Mouse (Mus musculus) retina, embryonic 14.5 days (tissue): Measurements from ENCODE around the gene P4ha2.

ENCODE experiments used
- DNase-seq: peaks from one replicate; pipeline ENCODE4 v3.0.0-alpha.2; 2015; ENCODE audit warnings: low spot score

The P4ha2 gene

GRCm38 (mm10) chr11:54107239-54107638 is 7.3 kb downstream of the P4ha2 start:
- DNase-seq, result no peak

GRCm38 (mm10) chr11:54108131-54108530 is 8.2 kb downstream of the P4ha2 start:
- DNase-seq, result no peak

DNA sequence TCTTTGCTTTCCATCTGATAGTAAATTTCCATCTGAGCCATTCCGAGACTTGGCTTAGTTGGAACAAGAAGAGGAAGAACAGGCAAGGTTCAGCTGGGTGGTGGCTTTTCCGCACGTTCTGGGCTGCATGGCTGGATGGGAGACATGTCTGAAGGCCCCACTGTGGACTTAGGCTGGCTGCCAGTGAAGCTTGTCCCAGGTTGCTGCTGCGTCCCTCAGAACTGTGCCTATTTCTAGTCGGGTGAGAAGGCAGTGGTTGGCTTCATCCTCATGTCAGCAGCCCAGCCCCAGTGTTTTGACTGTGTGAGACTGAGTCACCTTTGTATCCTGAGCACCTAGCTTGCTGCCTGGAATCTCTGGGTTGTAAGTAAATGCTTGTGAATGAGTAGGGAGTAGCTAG is 9.0 kb downstream of the P4ha2 start:
- no peak for DNase-seq

GRCm38 (mm10) chr11:54111291-54111690 is 11.4 kb downstream of the P4ha2 start:
- DNase-seq, result no peak

GRCm38 (mm10) chr11:54111976-54112741 is 12.3 kb downstream of the P4ha2 start:
- peak; percentile 52 for DNase-seq

DNA sequence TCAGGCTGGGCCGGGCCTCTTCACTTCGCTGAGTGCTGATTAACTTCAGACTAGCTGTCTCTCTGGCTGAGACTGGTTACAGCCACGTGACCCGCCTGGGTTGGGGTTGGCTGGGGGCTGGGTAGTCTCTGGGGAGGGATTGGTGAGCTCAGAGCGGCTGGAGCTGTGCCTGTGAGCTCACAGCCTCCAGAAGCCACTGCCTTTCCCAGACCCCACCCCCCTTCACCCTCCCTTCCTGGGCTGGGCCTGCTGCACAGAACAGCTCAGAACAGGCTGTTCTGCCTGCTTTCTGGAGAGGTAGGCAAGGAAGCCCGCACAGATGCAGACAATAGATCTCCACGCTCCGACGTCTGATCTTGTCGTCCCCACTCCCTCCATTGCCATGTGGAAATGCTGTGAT is 13.0 kb downstream of the P4ha2 start:
- peak; percentile 90 for DNase-seq

DNA sequence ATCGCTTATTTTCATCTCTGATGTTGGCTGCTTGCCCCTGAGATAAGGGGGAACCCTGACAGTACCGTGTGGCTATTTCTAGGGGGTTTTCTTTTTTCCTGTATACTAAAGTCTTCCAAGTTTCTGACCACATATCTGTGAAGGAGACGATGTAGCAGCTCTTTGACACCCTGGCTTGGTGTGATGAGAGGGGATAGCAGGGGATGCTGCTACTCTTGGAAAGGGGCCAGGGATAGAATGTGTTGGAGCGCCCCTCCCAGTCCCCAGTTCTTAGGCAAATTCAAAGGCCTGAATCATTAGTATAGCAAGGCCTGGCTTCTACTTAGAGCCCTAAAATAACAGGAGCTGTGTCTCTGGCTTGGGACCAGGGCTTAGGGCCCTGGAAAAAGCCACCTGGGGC is 13.5 kb downstream of the P4ha2 start:
- DNase-seq, result no peak

GRCm38 (mm10) chr11:54114746-54115145 is 14.9 kb downstream of the P4ha2 start:
- no peak for DNase-seq

GRCm38 (mm10) chr11:54115301-54115700 is 15.4 kb downstream of the P4ha2 start:
- DNase-seq, result no peak

- no peak for DNase-seq
Measured at GRCm38 (mm10) chr11:54115911-54116310, 16.0 kb downstream of the P4ha2 start.

- DNase-seq, result no peak
Measured at GRCm38 (mm10) chr11:54116406-54116805, 16.5 kb downstream of the P4ha2 start.

- DNase-seq, result no peak
Measured at GRCm38 (mm10) chr11:54117096-54117495, 17.2 kb downstream of the P4ha2 start.

- DNase-seq, result no peak
Measured at GRCm38 (mm10) chr11:54119126-54119525, 19.2 kb downstream of the P4ha2 start.

DNA sequence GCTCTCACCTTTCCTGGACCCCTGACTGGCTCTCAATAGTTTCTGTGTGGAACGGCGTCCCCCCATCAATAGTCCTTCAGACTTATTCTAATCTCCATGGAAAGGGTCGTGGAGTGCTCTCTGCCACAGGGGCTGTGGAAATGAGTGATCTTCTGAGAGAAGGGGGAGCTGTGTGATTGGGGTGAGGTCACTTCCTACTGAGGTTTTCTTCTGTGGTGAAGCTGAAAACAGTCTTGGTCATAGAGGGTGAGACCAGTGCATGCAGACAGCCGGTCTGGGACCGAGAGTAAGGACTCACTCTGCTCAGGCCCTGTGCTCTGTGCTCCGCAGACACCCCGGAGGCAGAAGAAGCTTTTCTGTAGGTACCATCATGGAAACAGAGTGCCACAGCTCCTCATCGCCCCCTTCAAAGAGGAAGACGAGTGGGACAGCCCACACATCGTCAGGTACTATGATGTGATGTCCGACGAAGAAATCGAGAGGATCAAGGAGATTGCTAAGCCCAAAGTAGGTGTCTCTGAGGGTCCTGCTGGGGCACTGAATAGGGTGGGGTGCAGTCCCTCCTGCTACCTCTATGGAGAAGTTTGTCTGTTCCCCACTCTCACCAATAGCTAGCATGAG is 20.0 kb downstream of the P4ha2 start:
- DNase-seq, result no peak

DNA sequence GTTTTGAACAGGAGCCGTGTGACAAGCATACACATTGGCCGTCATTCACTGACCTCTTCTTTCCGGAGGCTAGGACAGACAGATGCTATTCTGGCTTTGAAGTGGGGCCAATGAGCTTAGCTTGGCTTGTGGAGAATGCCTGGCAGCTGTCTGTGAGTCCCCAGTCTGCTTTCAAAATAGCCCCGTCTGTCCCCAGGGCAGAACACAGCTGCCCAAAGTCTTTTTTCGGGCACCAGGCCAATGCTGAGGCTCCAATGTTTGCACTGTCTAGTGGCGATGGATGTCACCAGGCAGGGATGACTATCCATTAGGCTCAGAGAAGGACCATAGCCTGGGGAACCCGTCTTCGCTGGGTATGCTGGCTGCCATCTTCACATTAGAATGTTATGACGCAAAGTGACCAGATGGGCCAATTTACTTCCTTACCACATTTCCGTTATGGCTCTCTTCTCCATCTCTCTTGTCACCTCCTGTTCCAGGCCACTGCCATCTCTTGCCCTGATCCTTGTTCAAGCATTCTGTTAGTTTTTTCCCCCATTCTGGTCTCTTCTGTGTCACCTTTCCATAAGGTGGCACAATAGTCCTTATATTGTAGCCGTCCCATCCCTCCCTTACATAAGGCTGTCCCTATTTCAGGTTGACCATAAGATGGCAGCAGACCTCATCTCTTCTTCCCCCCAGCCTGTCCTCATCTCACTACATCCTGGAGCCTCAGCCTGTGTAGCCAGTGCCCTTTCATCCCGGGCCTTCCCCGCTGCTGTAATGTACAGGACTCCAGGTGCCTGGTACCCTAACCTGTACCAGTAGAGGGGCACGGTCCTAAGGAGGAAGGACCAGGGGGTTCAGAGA is 22.7 kb downstream of the P4ha2 start:
- peak; percentile 47 for DNase-seq

DNA sequence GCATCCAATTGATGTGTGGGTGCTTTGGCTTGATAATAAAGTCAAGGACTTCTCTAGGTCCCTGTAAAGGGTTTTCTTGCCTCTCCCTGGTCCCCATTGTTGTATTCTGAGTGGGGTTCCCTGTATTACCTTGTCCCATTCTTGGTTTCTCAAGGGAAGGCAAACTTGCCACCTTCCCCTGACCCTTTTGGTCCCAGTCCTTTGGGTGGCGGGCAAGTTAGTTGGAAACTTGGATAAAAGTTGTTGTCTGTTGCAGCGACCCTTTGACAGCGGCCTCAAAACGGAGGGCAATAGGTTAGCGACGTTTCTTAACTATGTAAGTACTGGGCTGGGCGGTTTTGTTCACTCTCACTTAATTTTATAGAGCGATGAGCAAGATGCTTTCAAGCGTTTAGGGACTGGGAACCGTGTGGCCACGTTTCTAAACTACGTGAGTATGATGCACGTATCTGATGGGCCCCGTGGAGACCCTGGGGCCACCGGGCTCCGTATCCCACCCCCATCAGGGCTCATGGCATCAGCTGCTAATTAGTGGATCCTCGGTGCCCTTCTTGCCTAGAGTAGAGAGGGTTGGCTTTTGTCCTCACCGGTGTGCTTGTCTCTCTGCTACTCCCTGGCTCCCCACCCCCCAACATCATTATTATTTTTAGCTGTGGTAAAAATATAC is 26.2 kb downstream of the P4ha2 start:
- no peak for DNase-seq

- DNase-seq, result no peak
Measured at GRCm38 (mm10) chr11:54126654-54127374, 26.9 kb downstream of the P4ha2 start.

DNA sequence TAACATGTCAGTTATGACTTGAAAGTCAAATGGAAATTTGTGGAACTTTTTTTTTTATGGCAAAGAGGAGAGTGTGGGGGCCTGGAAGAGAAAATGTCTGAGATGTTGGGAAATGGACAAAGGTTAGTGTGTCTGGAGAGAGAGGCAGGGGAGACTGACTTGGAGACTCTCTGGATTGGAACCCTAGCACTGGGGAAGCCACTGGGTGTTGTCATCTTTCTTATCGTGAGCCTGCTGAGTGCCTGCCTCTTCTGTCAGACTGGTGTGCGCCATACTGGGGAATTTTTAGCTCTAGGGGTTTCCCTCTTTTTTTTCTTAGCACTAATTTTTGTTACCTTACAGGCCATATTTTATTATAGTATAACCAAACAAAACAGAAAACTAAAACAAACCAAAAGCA is 27.5 kb downstream of the P4ha2 start:
- no peak for DNase-seq

- no peak for DNase-seq
Measured at GRCm38 (mm10) chr11:54129955-54130354, 30.1 kb downstream of the P4ha2 start.

GRCm38 (mm10) chr11:54130721-54131120 is 30.8 kb downstream of the P4ha2 start:
- no peak for DNase-seq

DNA sequence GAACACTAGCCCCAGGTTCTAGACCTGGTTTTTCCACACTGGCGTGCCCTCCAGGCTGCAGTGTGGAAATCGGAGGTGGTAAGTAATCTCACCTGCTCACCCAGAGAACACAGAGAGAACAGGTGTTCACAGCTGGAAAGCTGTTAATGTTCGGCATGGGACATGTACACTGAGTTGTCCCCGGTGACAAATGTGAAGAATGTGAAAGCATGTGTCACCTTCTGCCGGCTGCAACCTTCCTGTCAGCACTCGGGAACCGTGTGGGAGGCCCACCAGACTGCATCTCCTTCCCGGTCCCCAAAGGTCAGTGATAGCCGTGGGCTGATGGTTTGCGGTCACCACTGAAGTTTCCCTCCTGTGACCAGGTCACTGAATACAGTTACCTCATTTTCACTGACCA is 32.4 kb downstream of the P4ha2 start:
- DNase-seq, result no peak

- DNase-seq, result no peak
Measured at GRCm38 (mm10) chr11:54134905-54135304, 35.0 kb downstream of the P4ha2 start.
